Mouse (Mus musculus) ES-E14 (cell line): ENCODE data around the gene Col23a1.

Experiments used
- CHD2 ChIP-seq: IDR thresholded peaks from 2 replicates; pipeline ENCODE4 v1.6.1; 2014; ENCODE audit warnings: mild to moderate bottlenecking, low read depth, low read length, inconsistent platforms
- HCFC1 ChIP-seq: IDR thresholded peaks from 2 replicates; pipeline ENCODE4 v1.6.1; 2012; ENCODE audit warnings: low read length, inconsistent platforms, borderline replicate concordance; ENCODE audit not compliant: insufficient read depth
- ZC3H11A ChIP-seq: IDR thresholded peaks from 2 replicates; pipeline ENCODE4 v1.6.1; 2012; ENCODE audit warnings: low read depth, mild to moderate bottlenecking, inconsistent platforms, low read length, borderline replicate concordance
- ZNF384 ChIP-seq: IDR thresholded peaks from 2 replicates; pipeline ENCODE4 v1.6.1; 2012; ENCODE audit warnings: low read depth, low read length, inconsistent platforms

GRCm38 (mm10) chr11:51403886-51404285, 114.2 kb downstream of the Col23a1 start:
- no peak for TF ChIP-seq ZNF384
- no peak for TF ChIP-seq ZC3H11A
- TF ChIP-seq HCFC1, result no peak
- no peak for TF ChIP-seq CHD2
